Mouse (Mus musculus) T-cell, adult 2 months (primary cell): ENCODE data around the gene Ptpn14.

ENCODE experiments used
- DNase-seq: peaks from one replicate; pipeline ENCODE4 v3.0.0; 2022; ENCODE audit warnings: low spot score

Gene Ptpn14

DNA sequence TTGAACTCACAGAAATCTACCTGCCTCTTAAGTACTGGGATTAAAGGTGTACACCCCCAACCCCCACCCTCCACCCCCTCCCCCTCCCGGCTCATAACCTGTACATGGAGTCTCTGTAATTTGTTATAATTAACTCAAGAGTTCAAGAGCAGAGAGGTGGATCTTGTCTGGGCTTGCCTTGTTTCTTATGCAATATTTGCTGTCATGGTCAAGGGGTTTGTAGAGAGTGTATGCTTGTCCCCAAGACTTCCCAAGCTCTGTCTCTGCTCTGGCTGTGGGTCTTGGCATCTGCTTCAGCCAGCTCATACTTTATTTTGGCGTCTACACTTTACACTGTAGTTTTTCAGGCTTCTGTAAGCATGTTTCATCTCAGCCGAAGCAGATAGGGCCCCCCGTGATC lies 86.3 kb downstream of the Ptpn14 start:
- no peak for DNase-seq

DNA sequence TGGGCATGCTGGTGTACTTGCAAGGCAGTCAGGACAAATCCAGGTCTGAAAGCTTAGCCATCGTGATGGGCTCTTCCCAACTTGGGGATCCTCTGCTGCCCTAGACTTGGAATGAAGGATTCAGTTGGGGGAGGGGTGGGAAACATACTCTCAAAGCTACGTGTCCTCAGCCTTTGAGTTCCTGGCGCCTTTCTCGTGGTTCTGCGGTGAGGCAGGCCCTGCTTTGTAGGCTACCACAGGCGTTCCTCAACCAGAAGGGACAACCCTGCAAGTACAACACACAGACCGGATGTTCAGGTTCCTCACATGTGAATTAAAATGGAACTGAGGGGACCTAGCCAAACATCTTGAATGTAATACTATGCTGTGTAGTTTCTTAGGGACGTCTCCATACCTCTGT lies 89.0 kb downstream of the Ptpn14 start:
- DNase-seq: peak; percentile 12

DNA sequence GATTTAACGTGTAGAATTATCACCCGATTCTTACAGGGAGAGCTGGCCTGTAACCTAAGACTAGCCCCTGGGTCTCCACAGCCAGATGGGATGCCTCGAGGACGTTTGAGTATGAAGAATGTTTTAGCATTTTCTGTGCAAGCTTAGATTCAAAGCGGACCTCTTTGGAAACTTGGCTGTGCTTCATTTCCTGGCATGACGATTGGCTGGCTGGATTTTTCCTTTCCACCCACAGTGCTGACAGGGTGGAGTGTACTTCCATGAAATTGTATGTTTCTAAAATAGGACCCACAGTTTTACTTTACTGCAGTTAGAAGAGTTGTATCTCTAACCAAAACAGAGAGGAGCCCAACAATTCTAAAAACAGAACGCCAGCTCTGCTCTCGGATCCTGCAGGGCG lies 89.7 kb downstream of the Ptpn14 start:
- DNase-seq: no peak

DNA sequence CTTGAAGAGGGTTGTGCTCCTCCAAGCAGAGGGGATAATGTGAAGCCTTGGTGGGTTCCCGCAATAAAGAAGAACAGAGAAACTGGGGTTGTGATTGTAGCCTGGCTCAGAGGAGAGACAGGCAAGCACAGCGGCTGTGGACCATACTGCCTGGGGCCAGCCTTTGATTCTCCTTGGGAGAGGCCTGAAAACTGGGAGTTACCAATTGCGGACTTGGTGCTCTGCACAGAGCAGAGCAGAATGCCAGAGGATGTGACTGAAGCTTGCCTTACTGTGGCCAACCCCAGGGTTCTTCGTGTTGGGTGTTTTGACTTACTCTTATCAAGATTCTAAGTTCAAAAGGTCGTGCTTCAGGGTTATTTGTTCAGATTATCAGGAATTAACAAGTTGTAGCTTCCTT lies 92.0 kb downstream of the Ptpn14 start:
- no peak for DNase-seq

DNA sequence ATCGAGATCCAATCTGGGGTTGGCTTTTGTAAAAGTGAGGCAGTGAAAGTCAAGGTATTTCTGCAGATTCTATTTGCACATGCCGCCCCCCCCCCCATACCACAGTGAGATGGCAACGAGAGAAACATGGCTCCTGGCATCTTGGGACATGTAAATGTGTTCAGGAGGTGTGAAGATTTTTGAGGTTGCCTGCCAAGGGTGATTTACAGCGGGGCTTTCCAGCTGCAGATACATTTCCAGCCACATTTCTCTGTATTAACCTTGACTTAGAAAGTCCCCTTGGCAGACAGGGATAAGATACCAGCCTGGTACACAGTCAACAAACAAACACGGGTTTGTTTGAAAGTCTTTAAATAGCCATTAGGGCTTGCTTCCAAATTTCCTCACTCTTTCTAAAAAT lies 96.4 kb downstream of the Ptpn14 start:
- no peak for DNase-seq

DNA sequence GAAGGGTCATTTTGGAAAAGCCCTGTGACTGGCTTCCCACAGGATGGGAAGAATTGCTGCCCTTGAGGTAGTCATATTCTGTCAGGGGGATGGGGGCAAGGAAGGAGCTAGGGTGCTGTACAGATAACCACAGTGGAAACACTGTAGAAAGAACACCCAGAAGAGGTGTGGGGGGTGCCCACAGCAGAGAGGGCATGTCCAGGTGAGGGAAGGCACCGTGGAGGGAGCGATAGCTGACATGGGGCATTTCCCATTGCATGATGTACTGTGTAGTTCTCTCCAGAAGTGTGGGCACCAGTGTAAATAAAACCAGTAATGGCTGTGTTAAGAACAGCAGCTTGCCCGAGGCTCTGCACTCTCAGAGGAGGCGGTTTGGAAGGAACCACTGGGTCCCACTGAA lies 102.3 kb downstream of the Ptpn14 start:
- DNase-seq: no peak

DNA sequence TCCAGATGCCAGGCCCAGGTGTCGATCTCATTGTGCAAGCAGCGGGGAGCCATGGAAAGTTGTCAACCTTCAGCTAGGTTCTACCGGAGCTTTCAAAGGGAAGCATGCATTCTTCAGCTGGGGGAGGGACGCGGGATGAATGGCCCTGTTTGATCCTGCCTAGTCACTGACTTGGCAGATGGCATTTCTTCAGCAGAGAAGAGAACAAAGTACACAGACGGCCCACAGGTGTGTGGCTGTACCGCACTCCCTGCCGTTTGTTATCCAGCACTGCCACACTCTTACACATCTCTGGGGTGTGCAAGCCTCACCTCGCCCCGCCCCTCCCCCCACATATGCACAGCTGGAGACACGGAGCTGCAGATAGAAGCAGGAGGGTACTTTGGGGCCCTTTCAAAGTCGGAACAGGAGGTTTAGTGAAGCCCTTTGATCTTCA lies 102.7 kb downstream of the Ptpn14 start:
- DNase-seq: peak; percentile 8

DNA sequence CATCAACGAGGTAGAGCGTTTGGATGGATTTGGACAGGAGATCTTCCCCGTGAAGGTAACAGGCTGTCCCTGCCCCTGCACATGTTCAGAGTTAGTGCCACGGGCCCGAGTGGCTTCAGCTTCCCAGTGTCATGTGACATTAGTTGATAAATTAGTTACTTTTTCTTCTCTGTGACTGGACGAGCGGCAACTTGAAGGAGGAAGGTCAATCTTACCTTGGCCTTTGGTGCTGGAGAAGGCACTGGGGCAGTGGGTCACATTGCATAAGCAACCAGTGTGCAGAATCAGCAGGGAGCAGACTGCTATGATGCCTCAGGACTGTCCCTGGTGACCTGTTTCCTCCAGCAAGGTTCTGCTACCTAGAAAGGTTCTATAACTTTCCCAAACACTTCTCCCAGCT lies 105.3 kb downstream of the Ptpn14 start:
- no peak for DNase-seq

DNA sequence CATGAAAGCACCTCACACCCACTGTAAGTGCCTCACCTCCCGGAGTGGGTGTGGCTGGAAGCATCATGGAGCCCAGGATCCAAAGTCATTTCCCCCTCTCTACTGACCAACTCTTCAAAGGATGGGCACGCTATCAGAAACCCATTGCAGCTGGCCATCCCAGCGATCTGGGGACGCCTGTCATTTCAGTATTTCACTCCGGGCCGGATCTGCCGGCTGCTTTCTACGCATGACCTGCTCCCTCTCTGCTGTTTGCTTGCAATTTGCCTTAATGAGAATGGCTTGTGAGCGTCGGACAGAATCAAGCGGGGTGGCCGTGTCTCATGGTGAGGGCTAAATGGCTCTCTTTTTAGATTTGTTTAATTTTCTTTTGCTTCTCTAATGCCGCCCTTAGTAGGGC lies 106.1 kb downstream of the Ptpn14 start:
- no peak for DNase-seq

DNA sequence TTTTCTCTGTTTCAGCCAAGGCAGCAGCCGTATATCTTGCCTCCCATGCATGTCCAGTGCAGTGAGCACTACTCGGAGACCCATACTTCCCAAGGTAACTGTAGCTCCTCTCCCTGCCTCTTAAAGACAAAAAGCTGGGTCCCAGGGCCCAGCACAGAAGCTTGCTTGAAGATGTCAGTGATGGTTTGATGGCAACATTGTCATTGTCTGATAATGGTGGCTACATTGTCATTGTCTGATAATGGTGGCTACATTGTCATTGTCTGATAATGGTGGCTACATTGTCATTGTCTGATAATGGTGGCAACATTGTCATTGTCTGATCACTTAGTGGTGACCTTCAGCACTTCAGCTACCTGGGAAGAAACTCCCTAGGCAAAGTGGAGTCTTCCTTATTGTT lies 118.3 kb downstream of the Ptpn14 start:
- DNase-seq: no peak

DNA sequence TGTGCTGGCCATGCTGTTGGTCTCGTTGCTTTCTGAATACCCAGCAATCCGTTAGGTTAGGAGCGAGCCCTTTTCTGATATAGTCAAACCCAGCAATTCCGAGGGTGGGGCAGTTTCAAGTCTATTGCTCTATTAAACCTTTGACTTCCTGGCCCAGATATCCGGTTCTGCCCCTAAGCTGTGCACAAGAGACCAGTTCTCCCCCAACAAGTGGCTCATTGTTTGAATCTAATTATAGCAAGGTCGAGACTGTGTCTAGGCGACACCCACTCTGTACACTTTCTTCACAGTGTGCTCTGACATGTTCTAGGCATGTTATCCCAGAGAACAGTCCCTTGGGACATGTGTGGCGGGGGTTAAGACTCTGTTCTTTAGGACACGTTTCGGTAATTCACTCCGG lies 121.5 kb downstream of the Ptpn14 start:
- no peak for DNase-seq

DNA sequence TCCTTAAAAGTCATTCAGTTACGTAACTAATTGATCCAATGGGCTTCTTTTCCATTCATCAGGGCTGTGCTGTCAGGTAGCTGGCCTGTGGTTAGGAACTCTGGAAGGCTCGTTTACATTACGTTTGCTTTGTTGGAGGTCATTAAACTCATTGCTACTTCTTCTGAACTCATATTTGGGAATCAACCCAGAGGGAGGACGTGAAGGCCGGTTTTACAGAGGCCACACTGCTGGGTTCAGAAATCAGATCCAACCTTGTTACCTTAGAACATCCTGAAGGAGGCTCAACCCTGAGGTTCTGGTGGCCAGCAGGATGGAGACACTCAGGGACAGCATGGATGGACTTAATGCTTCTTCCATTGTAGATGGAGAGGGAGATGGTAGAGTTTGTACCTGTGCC lies 124.0 kb downstream of the Ptpn14 start:
- DNase-seq: no peak

DNA sequence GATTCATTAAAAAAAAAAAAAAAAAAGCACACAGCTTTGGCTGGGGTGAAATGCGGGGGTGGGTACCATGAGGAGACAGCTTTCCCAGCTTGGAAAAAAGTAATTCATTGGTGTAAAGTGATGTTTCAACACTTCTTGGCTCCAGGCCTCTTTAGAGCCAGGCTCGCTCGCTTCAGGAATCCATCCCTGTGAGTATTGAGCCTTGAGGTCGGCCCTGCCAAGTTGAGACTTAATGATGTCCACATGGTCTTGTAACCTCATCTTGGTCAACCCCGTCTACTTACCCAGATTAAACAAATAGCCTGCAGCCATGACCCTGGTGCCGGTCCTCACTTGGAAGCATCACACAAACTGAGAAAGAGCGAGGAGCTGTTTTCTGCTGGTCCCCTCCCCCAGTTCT lies 124.4 kb downstream of the Ptpn14 start:
- no peak for DNase-seq

DNA sequence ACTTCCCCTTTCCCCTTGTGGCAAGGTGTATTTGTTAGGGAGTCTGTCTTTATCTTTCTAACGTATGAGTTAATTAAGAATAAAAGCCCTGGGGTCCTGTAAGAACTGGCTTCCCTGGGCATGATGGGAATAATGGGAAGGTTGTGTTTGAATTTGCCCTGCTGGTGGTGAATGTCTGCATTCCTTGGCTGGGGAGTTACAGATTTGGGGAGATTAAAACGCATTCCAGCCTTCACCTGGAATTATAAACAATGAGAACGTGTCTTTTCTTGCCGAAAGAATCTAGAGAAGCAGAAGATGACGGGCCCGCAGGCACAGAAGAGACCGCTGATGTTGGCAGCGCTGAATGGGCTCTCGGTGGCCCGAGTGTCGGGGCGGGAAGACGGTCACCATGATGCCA lies 126.6 kb downstream of the Ptpn14 start:
- no peak for DNase-seq

DNA sequence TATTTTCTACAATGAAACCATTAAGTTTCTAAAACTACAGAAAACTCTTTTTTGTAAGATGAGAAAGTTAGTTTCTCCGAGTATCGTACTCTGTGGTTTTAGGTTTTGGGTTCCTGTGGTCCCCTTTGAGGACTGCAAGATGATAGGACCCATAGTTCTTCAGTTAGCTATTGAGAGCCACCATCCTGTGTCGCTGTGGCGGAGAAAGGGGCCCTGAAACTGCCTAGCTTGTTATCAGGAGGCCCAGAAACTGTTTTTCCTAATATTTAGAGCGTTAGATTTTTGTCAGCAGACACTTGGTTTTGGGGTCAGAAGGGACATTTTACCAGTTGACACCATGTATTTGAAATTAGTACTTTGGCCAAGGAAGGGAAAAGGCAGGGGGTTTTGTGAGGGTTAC lies 127.7 kb downstream of the Ptpn14 start:
- DNase-seq: no peak

DNA sequence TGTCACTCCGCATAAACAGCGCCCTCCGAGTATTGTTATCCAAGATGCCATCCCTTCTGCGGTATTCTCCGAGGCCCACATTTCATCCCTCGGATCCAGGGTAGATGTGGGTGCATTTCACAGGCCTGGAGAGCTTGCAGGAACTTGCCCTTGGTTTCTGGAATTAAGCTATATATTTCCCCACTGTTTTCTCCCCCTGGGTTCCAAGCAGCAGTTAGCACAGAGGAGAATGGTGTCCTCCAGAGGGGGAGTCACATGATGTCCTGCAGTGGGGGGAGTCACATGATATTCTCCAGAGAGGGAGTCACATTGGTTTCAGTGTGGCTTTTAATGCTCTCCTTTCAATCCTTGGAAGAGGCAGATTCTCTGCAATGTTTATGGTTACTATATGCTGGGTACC lies 130.3 kb downstream of the Ptpn14 start:
- no peak for DNase-seq

DNA sequence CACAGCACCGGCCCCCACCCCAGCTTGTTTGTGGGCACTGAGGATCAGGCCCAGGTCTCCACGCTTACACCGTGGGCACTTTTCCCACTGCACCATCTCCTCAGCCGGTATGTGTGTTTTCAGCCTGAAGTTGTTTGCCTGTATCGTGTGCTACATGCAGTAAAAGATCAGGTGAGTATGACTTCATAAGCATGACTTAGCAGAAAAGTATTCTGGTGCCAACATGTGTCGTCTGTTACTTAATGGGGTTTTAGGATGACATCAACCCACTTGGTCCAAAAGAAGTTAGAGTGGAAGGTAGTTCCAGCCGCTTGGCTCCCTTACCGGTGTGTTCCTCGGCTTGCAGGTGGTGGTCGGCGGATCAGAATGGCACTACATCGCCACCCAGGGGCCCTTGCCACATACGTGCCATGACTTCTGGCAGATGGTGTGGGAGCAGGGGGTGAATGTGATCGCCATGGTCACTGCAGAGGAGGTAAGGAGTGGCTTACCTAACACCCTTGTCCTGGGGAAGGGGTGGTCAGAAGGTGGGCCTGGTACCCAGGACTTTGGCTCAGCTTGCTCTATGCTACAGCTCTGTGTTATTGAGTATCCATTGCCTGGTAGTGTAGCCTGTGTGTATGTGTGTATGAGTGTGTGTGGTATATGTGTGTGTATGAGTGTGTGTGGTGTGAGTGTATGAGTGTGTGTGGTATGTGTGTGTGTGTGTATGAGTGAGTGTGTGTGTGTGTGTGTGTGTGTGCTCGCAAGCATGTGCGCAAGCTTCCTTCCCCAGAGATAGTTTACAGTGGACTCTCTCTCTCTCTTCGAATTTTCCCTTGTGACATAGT lies 132.3 kb downstream of the Ptpn14 start:
- no peak for DNase-seq

DNA sequence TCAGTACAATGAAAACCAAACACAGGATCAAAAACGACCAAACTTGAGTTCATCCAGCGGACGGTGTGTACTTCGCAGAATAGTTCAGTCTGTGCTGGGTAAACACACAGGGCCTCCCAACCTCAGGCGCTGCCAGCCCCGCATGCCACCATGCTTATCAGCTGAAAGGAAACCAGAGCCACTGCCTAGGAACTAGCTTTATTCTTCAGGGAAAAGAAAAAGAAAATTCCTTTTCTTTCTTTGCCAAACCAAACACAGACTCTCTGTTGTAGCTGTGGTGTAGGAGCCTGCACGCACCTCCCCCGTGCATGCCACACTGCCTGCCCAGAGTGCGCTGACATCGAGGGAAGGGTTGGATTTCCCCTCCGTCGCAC lies 132.9 kb downstream of the Ptpn14 start:
- DNase-seq: no peak

DNA sequence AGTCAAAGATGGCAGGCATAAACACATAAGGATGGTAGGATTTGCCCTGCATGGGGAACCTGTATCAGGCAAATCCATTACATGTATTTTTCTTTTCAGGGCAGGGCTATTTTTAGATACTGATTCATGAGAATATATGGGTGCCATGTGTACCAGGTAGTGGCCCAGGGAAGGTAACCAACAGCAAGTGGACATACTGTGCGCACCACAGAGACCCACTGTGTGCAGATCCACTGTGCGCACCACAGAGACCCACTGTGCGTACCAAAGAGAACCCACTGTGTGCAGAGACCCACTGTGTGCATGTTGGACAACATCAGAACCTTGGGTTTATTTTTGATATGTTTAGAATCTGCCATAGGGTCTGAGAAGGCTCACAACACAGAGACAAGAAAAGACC lies 135.7 kb downstream of the Ptpn14 start:
- no peak for DNase-seq

DNA sequence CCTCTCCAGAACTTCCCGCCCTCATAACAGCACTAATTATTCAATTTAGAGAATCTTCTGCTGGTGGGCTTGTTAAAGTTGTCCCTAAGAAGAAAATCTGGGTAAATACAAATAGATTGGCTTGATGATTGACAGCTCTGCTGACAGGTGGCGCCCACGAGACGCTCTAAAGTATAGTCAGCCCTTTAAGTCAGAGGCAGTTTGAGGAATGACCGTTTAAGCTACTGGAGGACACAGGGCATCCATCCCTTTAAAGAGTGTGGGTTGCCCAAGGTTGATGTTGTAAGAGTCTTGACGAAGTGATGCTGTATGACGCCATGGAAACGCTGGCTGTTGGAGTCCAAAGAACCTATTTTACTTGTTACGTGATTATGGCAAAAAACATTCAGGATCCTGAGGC lies 136.2 kb downstream of the Ptpn14 start:
- DNase-seq: no peak

DNA sequence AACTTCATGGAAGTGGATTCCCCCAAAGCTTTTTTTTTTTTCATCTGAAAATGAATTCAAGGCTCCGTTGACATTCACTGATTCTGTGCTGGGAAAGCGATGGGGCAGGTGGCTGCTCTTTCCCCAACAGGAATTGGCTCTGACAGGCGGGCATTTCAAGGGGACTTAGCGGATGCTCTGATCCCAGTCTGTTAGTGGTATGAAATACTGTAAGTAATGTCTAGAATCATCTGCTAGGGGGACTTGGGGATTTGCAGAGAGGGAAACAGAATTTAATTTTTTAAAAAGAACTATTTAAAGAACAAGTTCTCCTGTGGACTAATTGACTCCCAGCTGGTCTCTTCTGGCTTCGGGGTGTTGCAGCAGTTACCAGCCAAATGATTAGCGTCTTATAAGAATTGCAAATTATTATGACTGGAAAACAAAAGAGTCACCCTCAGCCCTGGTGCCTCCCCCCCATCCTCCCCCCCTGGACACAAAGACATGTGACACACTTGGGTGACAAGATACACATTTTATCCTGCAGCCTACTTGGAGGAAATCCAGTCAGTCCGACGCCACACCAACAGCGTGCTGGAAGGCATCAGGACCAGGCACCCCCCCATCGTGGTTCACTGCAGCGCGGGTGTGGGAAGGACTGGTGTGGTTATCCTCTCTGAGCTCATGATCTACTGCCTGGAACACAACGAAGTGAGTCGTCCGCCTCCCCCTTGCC lies 136.9 kb downstream of the Ptpn14 start:
- DNase-seq: no peak

DNA sequence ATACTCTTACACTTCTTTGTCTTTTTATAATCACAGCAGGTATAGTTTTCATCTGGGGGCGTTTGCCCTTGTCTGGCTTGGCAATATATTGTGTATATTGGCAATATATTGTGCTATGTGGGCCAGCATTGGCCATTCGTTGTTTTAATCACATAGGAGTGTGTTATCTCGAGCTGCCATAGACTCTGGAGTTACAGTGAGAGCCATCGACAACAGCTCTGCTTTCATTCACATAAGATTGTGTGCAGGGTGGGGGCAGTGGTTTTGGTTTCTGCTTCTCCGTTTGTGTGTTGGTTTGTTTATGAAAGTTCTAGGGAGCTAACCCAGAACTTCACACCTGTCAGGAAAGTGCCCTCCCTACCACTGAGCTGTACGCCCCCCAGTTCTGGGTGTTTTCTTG lies 138.6 kb downstream of the Ptpn14 start:
- no peak for DNase-seq

DNA sequence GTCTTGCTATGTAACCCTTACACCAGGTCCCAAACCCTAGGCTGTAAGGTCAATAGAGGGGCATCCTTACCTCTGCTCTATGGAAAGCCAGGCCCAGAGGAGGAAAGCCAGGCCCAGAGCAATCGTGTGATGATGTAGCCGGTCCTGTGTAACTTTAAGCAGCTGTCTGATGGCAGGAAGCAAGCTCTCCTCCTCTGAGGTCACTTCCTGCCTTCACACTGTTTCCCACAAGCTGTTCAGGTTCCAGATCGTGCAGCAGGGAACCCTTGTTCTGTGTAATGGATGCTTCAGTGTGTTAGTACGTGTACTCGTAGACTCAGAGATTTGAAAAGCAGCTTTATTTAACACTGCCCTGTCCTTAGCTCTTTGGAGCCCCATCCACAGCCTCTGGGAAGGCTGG lies 139.0 kb downstream of the Ptpn14 start:
- DNase-seq: peak; percentile 54

DNA sequence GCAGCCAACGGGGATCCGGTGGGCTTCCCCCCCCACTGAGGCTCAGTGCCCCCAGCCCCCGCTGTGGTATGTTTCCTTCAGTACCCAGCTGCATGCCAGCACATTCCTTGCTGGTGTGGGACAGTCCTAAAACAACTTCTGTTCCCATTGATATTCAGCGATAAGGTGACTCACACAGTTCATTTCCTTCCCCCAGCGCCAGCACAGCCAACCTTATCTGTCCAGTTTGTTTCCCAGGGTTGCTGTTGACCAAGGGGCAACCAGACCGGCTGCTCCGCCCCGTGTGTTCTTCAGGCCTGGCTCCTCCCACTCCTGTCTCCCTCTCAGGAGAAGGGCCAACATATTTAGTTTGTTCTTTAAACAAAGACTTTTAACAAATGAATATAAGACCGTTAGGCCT lies 139.4 kb downstream of the Ptpn14 start:
- no peak for DNase-seq
